Mouse (Mus musculus) spleen, postnatal 36 days (tissue): Measurements from ENCODE around the gene Gpam.

ENCODE experiments used
- DNase-seq, 2 experiments: peaks; one replicate each; pipeline ENCODE4 v3.0.0; 2022; ENCODE audit warnings: low spot score in 2 of 2, mixed read lengths in 1 of 2

Gpam gene

DNA sequence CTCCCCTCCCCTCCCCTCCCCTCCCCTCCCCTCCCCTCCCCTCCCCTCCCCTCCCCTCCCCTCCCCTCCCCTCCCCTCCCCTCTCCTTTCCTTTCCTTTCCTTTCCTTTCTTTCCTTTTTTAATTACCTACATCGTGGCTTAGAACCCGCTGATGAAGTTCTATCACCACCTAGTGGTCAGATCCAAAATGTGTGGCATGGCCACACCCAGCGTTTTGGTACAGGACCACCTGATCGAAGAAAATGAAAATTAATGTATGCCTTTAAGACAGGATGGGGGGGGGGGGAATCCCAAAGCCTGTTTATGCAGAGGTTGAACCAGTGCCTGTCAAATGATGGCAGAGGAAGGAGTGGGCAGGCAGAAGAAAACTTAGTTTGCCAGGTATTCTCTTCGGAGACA lies 65.1 kb downstream of the Gpam start:
- DNase-seq: peak; percentile 10 to 23

DNA sequence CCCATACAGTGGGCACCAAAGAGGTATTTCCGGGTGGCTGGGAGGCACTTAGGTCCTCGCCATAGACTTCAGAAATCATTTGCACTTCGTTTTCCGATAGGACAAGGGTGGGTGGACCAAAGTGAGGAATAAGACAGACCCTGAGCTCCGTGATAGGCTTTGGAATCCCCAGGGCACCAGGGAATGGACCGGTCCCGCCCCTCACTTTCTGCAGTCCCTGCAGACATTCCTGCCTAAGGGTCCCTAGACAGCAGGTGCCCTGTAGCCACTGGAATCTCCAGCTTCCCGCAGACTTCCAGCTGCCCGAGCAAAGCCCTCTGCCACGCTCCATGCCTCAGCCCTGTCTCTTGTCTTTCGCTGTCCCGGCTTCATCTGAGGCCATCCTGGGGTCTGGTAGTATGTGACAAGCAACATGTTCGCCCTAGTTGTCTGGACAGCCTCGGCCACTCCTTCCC lies 65.6 kb downstream of the Gpam start:
- DNase-seq: no peak

DNA sequence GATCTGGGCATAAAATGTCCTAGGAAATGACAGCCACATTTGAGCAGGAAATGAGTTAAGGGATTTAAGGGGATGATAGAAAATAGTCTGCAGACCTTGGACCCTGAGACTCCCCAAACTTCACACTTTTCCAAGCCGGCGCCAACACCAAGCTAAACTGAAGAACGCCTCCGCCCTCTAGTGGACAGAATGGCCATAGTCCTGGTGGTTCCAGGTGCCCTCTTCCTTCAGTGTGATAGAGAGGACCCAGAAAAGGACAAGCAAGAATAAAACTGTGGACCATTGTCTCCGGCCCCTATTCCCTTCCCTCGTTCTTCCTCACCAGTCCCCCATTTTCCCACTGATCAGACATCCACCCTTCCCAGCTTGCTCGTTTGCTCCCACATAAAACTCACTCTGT lies 66.1 kb downstream of the Gpam start:
- peak in 1 of 2 experiments; percentile 6 for DNase-seq

DNA sequence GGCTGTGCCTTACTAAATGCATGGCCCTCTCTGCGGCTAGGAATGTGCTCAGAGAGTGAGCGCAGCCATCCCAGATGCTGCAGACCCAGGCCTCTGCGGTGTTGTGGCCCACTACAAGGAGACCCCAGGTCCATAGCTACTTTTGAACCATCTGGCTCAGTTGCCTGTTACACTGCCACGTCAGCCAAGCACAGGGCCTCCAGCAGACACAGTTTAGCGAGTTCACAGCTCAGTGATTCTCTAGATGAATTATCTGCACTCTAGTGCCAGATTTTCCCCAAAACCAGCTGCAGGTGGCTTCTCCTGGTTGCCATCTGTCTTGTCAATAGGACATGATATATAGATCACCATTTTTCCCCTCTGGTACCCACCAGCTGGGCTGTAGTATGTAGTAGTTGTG lies 69.6 kb downstream of the Gpam start:
- no peak for DNase-seq

DNA sequence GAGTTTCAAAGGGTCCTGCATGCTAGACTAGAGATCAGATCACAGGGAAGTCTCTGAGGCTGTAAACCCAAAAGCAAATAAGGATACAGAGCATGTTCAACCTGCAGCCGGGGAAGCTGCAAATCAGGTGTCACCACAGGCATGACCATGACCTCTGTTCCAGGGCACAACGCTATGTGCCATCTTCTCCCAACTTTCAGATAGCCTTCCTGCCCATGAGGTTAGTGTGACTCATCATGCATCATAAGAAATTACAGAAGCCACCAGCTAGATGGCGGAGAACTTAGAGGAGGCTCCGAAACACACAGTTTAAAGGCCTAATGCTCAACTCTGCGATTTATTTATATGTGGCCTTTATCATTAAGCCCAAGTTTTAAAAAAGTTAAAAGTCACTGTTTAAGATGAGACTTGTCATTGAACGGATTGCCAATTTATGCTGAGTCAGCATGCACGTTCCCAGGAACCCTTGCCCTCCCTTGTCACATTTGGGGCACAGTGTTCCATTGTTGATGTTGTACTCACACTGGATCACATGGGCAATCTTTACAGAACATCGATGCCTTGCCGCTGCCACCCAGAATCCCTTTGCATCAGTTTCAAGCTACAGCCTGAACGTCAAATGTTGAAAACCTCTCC lies 71.3 kb downstream of the Gpam start:
- no peak for DNase-seq

DNA sequence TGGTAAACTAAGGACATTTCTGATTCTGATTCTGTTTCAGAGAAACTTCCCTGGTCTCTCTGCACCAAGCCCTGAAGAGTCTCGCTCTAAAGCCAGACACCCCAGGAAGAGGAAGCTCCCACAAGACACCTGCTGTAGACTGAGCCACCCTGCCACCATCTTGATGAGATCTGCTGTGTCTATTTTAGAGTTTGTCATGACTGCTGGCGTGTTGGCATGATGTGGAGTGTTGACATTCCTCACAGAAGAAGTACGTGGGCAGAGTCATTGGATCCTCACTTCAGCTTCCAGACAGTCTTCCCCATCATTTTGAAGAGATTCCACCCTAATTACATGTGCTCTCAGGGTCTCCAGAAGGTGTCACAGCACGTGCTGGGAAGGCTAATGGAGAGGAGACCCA lies 73.9 kb downstream of the Gpam start:
- no peak for DNase-seq

DNA sequence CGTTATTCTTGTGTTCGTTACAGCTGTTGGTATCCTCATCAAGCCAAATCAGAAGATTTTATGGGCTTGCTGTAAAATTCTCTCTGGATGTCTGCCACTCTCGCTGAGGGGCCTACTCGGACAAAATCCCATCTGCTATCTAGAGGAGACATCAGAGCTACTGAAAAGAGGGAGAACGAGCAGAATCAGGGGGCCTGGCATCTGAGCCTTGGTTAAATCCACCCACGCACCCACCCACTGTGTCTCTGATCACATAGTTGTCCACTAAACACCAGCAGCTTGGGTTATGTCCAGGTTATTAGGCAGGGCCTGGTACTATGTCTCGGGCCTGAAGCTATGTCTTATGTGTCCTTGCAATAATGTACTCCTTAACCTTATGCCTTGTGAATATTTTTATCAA lies 89.6 kb downstream of the Gpam start:
- no peak for DNase-seq

DNA sequence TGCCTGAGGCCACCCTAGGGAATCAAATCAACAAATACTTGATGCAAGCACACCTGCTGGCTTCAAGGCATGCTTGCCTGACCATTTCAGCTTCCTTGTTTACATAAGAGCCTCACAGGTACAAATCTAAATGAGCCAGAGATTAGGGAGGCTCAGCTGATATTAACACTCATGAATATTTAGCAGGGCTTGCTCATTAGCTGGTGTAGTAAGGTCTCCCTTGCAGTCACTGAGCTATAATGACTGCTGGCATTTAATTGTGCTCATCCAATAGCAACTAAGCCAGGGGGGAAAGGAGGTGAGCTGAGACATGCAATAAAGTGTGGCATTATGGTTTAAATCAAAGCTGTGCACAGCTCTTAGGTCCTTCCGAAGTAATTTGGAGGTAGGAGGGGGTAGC lies 108.2 kb downstream of the Gpam start:
- no peak for DNase-seq
